In the genomic region with DNA sequence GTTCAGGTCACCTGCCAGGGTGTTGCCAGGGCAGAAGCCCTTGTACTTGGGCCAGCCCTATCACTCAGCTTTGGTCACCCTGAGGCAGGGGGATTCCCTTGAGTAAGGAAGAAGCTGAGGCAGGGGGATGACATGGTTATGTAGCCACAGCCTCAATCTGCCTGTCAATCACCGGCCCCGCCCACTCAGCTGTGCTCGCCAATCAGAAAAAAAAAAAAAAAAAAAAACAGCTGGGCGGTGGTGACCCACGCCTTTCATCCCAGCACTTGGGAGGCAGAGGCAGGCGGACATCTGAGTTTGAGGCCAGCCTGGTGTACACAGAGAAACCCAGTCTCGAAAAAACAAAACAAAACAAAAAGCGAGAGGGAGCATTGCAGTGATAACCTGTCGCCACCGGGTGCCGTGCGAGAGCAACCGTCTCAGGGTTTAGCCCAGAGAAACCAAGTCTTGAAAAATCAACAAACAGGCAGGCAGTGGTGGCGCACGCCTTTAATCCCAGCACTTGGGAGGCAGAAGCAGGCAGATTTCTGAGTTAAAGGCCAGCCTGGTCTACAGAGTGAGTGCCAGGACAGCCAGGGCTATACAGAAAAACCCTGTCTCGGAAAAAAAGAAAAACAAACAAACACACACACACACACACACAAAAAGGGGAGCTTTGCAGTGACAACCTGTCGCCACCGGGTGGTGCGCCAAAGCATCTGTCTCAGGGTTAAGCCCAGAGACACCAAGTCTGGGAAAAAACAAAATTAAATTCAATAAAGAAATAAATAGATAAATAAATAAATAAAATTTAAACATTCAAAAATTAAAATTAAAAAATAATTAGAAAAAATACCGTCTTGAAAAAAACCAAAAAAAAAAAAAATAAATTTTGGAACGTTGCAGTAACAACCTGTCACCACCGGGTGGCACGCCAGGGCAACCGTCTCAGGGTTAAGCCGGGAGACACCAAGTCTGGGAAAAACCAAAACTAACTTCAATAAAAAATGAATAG, we compare ENCODE assay signal across 8 mouse cellular contexts. TPM values are rescaled to one million over a fixed set of nuclear protein-coding genes. Genes with fewer than 3 reads are reported as not detected.
DNase-seq lines count a peak whose midpoint lies in the region; ATAC-seq lines count a peak whose summit lies in the region.
"Not testable (repeated sequence)": the region's sequence is repeated elsewhere in the genome, so short reads cannot be mapped to it uniquely, and the experiment has no call there.

No protein-coding gene starts in this region.

- H3K9me3 ChIP-seq in embryonic facial prominence, embryonic 14.5 days (ENCODE audit: control insufficient read depth, low read length); heart, embryonic 12.5 days (replicated peaks); kidney, embryonic 15.5 days (replicated peaks); limb, embryonic 13.5 days; midbrain, embryonic 13.5 days: not testable (repeated sequence)

- H3K9ac ChIP-seq in embryonic facial prominence, embryonic 14.5 days (ENCODE audit: low read depth, low read length); kidney, embryonic 15.5 days; limb, embryonic 13.5 days; midbrain, embryonic 13.5 days (replicated peaks): not testable (repeated sequence)
- peak overlapping the region; percentile 41; the same call in 1 of the 2 replicates for H3K9ac ChIP-seq in heart, embryonic 12.5 days

- H3K27ac ChIP-seq in embryonic facial prominence, embryonic 14.5 days (replicated peaks; ENCODE audit: low read depth, low read length); heart, embryonic 12.5 days (ENCODE audit: poor library complexity, severe bottlenecking); limb, embryonic 13.5 days; midbrain, embryonic 13.5 days: not testable (repeated sequence)
- 0 out of 2 replicates have a peak overlapping the region, but pooled peaks have one; percentile 97 for H3K27ac ChIP-seq in kidney, embryonic 15.5 days

- DNase-seq in 3134 (ENCODE audit: extremely low read depth, insufficient read length, low spot score) = peak; percentile 50
- DNase-seq in adrenal gland, postnatal 14 days = peak; percentile 69
- peak; percentile 37 for DNase-seq in embryonic facial prominence, embryonic 14.5 days (ENCODE audit: low spot score)
- DNase-seq in spleen, adult 18-20 months = peak; percentile 56 to 60

- not testable (repeated sequence) for ATAC-seq in embryonic facial prominence, embryonic 14.5 days (ENCODE audit: low read depth); heart, embryonic 12.5 days (ENCODE audit: insufficient number of reproducible peaks, low FRiP score); kidney, embryonic 15.5 days (replicated peaks; ENCODE audit: low FRiP score)
- peak; percentile 0; the same call in 1 of the 2 replicates for ATAC-seq in limb, embryonic 13.5 days (ENCODE audit: low FRiP score, low read depth)
- ATAC-seq in midbrain, embryonic 13.5 days = peak; percentile 4; the same call in 1 of the 2 replicates

- not testable (repeated sequence) for H3K36me3 ChIP-seq in embryonic facial prominence, embryonic 14.5 days (ENCODE audit: control insufficient read depth, insufficient read depth, low read length); heart, embryonic 12.5 days; kidney, embryonic 15.5 days; limb, embryonic 13.5 days; midbrain, embryonic 13.5 days

- H3K27me3 ChIP-seq in embryonic facial prominence, embryonic 14.5 days (replicated peaks; ENCODE audit: control insufficient read depth, insufficient read depth, low read length); heart, embryonic 12.5 days (replicated peaks); kidney, embryonic 15.5 days; limb, embryonic 13.5 days; midbrain, embryonic 13.5 days: not testable (repeated sequence)

- H3K4me3 ChIP-seq in embryonic facial prominence, embryonic 14.5 days (ENCODE audit: low read depth, low read length) = peak overlapping the region; percentile 49
- H3K4me3 ChIP-seq in heart, embryonic 12.5 days = peak overlapping the region; percentile 59
- peak overlapping the region; percentile 60 for H3K4me3 ChIP-seq in kidney, embryonic 15.5 days (replicated peaks)
- peak overlapping the region; percentile 53 for H3K4me3 ChIP-seq in limb, embryonic 13.5 days
- H3K4me3 ChIP-seq in midbrain, embryonic 13.5 days (replicated peaks) = peak overlapping the region; percentile 47

- peak overlapping the region; percentile 39 for H3K4me2 ChIP-seq in embryonic facial prominence, embryonic 14.5 days (ENCODE audit: low read depth, low read length)
- H3K4me2 ChIP-seq in heart, embryonic 12.5 days = peak overlapping the region; percentile 61
- peak overlapping the region; percentile 56 for H3K4me2 ChIP-seq in kidney, embryonic 15.5 days
- H3K4me2 ChIP-seq in limb, embryonic 13.5 days (replicated peaks) = peak overlapping the region; percentile 55
- H3K4me2 ChIP-seq in midbrain, embryonic 13.5 days (replicated peaks) = peak overlapping the region; percentile 39

- 4% methylated on average over 24 of the region's 25 CpGs for WGBS in embryonic facial prominence, embryonic 14.5 days
- WGBS in heart, embryonic 12.5 days = 3% methylated on average over 25 of the region's 25 CpGs
- WGBS in kidney, embryonic 15.5 days = 4% methylated on average over 25 of the region's 25 CpGs
- 3% methylated on average over 24 of the region's 25 CpGs for WGBS in limb, embryonic 13.5 days
- 3% methylated on average over 25 of the region's 25 CpGs for WGBS in midbrain, embryonic 13.5 days

- H3K4me1 ChIP-seq in embryonic facial prominence, embryonic 14.5 days (ENCODE audit: control insufficient read depth, insufficient read depth, low read length); heart, embryonic 12.5 days (replicated peaks); kidney, embryonic 15.5 days; limb, embryonic 13.5 days; midbrain, embryonic 13.5 days (replicated peaks): not testable (repeated sequence)

RNA-seq across cellular contexts. Expression of gene Scaf8, which starts 31.7 kb away (rescaled TPM):
- total RNA-seq in adrenal gland, postnatal 14 days (2021) = 40.4 and 44.0 TPM in 2 replicates
- 21.5 and 23.4 TPM in 2 replicates for polyA plus RNA-seq in embryonic facial prominence, embryonic 14.5 days (2014; fragmentation: Nextera tagmentation; extraction: Ambion mirVana)
- polyA plus RNA-seq in heart, embryonic 12.5 days (2016; fragmentation: Nextera tagmentation; extraction: Ambion mirVana) = 23.5 and 23.8 TPM in 2 replicates
- polyA plus RNA-seq in kidney, embryonic 15.5 days (2015; fragmentation: Nextera tagmentation; extraction: Ambion mirVana) = 23.1 and 23.6 TPM in 2 replicates
- polyA plus RNA-seq in limb, embryonic 13.5 days (2015; fragmentation: Nextera tagmentation; extraction: Ambion mirVana) = 21.0 and 22.4 TPM in 2 replicates
- 15.4 and 17.0 TPM in 2 replicates for polyA plus RNA-seq in midbrain, embryonic 13.5 days (2015; fragmentation: Nextera tagmentation; extraction: Ambion mirVana)
